Mouse (Mus musculus) heart, postnatal 10 days (tissue): ENCODE measurements around the gene Gm4756. TPM values are rescaled to one million over a fixed set of nuclear protein-coding genes. Genes with fewer than 3 reads are reported as not detected.
"Not testable (repeated sequence)": the region's sequence is repeated elsewhere in the genome, so short reads cannot be mapped to it uniquely, and the experiment has no call there.

ENCODE experiments used
- DNase-seq, 2 experiments: peaks; one replicate each; pipeline ENCODE4 v3.0.0; 2021
- intact Hi-C: fragments of 180-260 bp; cut with DNase I; formaldehyde crosslinking; loops from one replicate; pipeline ENCODE4 v1.15.1; 2025
- total RNA-seq, 2 experiments: library from RNA; stranded (reverse); gene quantifications; 2 replicates each; pipeline ENCODE4 v1.2.3; 2021

The Gm4756 gene
- not detected for total RNA-seq

- no peak for DNase-seq
- intact Hi-C loops, result no loop called here
Observed at GRCm38 (mm10) chr12:72649611-72650330, at the start of gene Gm4756. Gene Gm4756, minus strand, starts transcription at chr12:72649661.

- DNase-seq, result peak; percentile 36 to 48
- intact Hi-C loops, result loop anchor here (1.0 to 2.0 kb wide), 4 partner anchors 66 to 280 kb away; no protein-coding TSS in a partner anchor
Observed at GRCm38 (mm10) chr12:72694901-72695463, 45.5 kb upstream of the Gm4756 start.

GRCm38 (mm10) chr12:72694438-72694837, 45.0 kb upstream of the Gm4756 start:
- intact Hi-C loops, result loop anchor here (1.0 to 2.0 kb wide), 4 partner anchors 66 to 280 kb away; no protein-coding TSS in a partner anchor
- peak; percentile 60 to 61 for DNase-seq

- DNase-seq, result peak; percentile 57 to 74
- intact Hi-C loops, result loop anchor here (1.0 to 2.0 kb wide), 5 partner anchors 29 to 281 kb away; partner anchors contain the start of gene Dhrs7
Observed at GRCm38 (mm10) chr12:72693895-72694294, 44.4 kb upstream of the Gm4756 start.

- intact Hi-C loops, DNase-seq: not testable (repeated sequence)
Observed at GRCm38 (mm10) chr12:72688281-72688680, 38.8 kb upstream of the Gm4756 start.

GRCm38 (mm10) chr12:72687741-72688140, 38.3 kb upstream of the Gm4756 start:
- DNase-seq, intact Hi-C loops: not testable (repeated sequence)

- DNase-seq, intact Hi-C loops: not testable (repeated sequence)
Observed at GRCm38 (mm10) chr12:72686566-72686965, 37.1 kb upstream of the Gm4756 start.

GRCm38 (mm10) chr12:72683612-72684011, 34.2 kb upstream of the Gm4756 start:
- intact Hi-C loops, result no loop called here
- no peak for DNase-seq

- intact Hi-C loops, result no loop called here
- peak; percentile 27 to 31 for DNase-seq
Observed at GRCm38 (mm10) chr12:72682511-72683282, 33.2 kb upstream of the Gm4756 start.

- intact Hi-C loops, result no loop called here
- no peak for DNase-seq
Observed at GRCm38 (mm10) chr12:72681919-72682318, 32.5 kb upstream of the Gm4756 start.

- intact Hi-C loops, result no loop called here
- no peak for DNase-seq
Observed at GRCm38 (mm10) chr12:72679635-72680034, 30.2 kb upstream of the Gm4756 start.

- intact Hi-C loops, result no loop called here
- peak in 1 of 2 experiments; percentile 41 for DNase-seq
Observed at GRCm38 (mm10) chr12:72674820-72675219, 25.4 kb upstream of the Gm4756 start.

GRCm38 (mm10) chr12:72674079-72674797, 24.8 kb upstream of the Gm4756 start:
- peak; percentile 28 to 29 for DNase-seq
- intact Hi-C loops, result no loop called here

GRCm38 (mm10) chr12:72671516-72672135, 22.2 kb upstream of the Gm4756 start:
- DNase-seq, result no peak
- intact Hi-C loops, result no loop called here

- intact Hi-C loops, result no loop called here
- DNase-seq, result no peak
Observed at GRCm38 (mm10) chr12:72670921-72671320, 21.5 kb upstream of the Gm4756 start.

- DNase-seq, result peak; percentile 26 to 27
- intact Hi-C loops, result loop anchor here (10.0 kb wide), 1 partner anchor 563 kb away; no protein-coding TSS in a partner anchor
Observed at GRCm38 (mm10) chr12:72667868-72668469, 18.5 kb upstream of the Gm4756 start.

- no peak for DNase-seq
- intact Hi-C loops, result loop anchor here (10.0 kb wide), 1 partner anchor 561 kb away; no protein-coding TSS in a partner anchor
Observed at GRCm38 (mm10) chr12:72666015-72666414, 16.6 kb upstream of the Gm4756 start.

- peak; percentile 96 for DNase-seq
- intact Hi-C loops, result loop anchor here (2.0 to 10.0 kb wide), 3 partner anchors 28 to 560 kb away; no protein-coding TSS in a partner anchor
Observed at GRCm38 (mm10) chr12:72664735-72665337, 15.4 kb upstream of the Gm4756 start, which contains the start of gene Dhrs7. Gene Dhrs7, minus strand, starts transcription at chr12:72664909.
